Mouse (Mus musculus) C2C12 (cell line): Measurements from ENCODE around the gene Ankrd50.
A peak's percentile ranks its signal among the peaks of the same experiment; 100 is the strongest.

ENCODE experiments used
- CEBPB ChIP-seq: IDR thresholded peaks from one replicate; pipeline ENCODE4 v1.6.1; 2011; ENCODE audit warnings: low read depth, mild to moderate bottlenecking, control low read depth, moderate library complexity
- CTCF ChIP-seq: IDR thresholded peaks from one replicate; pipeline ENCODE4 v1.5.1; 2011; ENCODE audit not compliant: control insufficient read depth, insufficient read depth, insufficient read length
- FOSL1 ChIP-seq: IDR thresholded peaks from one replicate; pipeline ENCODE4 v1.8.0; 2011; ENCODE audit warnings: mild to moderate bottlenecking, low read length; ENCODE audit not compliant: poor library complexity, insufficient read depth, severe bottlenecking
- MAX ChIP-seq: IDR thresholded peaks from one replicate; pipeline ENCODE4 v1.6.1; 2011; ENCODE audit warnings: mild to moderate bottlenecking, control low read depth
- MYOD1 ChIP-seq: IDR thresholded peaks from one replicate; pipeline ENCODE4 v1.6.1; 2011; ENCODE audit warnings: low read depth; ENCODE audit not compliant: control insufficient read depth, insufficient read length
- MYOG ChIP-seq: IDR thresholded peaks from one replicate; pipeline ENCODE4 v1.6.1; 2011; ENCODE audit not compliant: control insufficient read depth, insufficient read length; ENCODE audit errors: extremely low read depth
- USF1 ChIP-seq: IDR thresholded peaks from one replicate; pipeline ENCODE4 v1.6.1; 2011; ENCODE audit warnings: low read depth, mild to moderate bottlenecking, control low read depth, moderate library complexity

- TF ChIP-seq CTCF (no peak), CEBPB (no peak), MAX (no peak), USF1 (no peak), MYOD1 (peak; percentile 21), MYOG (no peak), FOSL1 (no peak)
These were observed 17.7 kb downstream of the Ankrd50 start for GRCm38 (mm10) chr3:38466880-38467405.
